Mouse (Mus musculus) hindbrain, postnatal 0 days (tissue): ENCODE data around the gene Zfp790. TPM values are rescaled to one million over a fixed set of nuclear protein-coding genes. Genes with fewer than 3 reads are reported as not detected.
A peak's percentile ranks its signal among the peaks of the same experiment; 100 is the strongest.

Experiments used
- ATAC-seq: fragments of 200-750 bp; cut with Nextera tagmentation; 2 replicates; pipeline ENCODE4 v1.8.0; 2017; ENCODE audit warnings: mild to moderate bottlenecking, moderate TSS enrichment, moderate library complexity
- DNase-seq: peaks from one replicate; pipeline ENCODE4 v3.0.0-alpha.2; 2015; ENCODE audit warnings: low spot score
- H3K27ac ChIP-seq: fragments of 300-500 bp; sonication (generic); 2 replicates; pipeline ENCODE4 v1.5.1; 2014; ENCODE audit warnings: mild to moderate bottlenecking
- H3K27me3 ChIP-seq: fragments of 300-500 bp; sonication (generic); 2 replicates; pipeline ENCODE4 v1.6.1; 2014; ENCODE audit warnings: low read length, mixed read lengths; ENCODE audit not compliant: insufficient read depth
- H3K36me3 ChIP-seq: fragments of 300-500 bp; sonication (generic); 2 replicates; pipeline ENCODE4 v1.6.1; 2014; ENCODE audit warnings: low read length, mixed read lengths; ENCODE audit not compliant: insufficient read depth
- H3K4me1 ChIP-seq: fragments of 300-500 bp; sonication (generic); 2 replicates; pipeline ENCODE4 v1.6.1; 2014; ENCODE audit warnings: antibody characterized with exemption, low read length, mixed read lengths; ENCODE audit not compliant: insufficient read depth
- H3K4me2 ChIP-seq: fragments of 300-500 bp; sonication (generic); 2 replicates; pipeline ENCODE4 v1.6.1; 2014; ENCODE audit warnings: low read depth, mild to moderate bottlenecking, low read length, moderate library complexity, mixed read lengths
- H3K4me3 ChIP-seq: fragments of 300-500 bp; sonication (generic); 2 replicates; pipeline ENCODE4 v1.5.1; 2014; ENCODE audit warnings: low read length
- H3K9ac ChIP-seq: fragments of 300-500 bp; sonication (generic); replicated peaks from 2 replicates; pipeline ENCODE4 v1.6.1; 2014; ENCODE audit warnings: mild to moderate bottlenecking, low read length, moderate library complexity, mixed read lengths
- H3K9me3 ChIP-seq: fragments of 300-500 bp; sonication (generic); 2 replicates; pipeline ENCODE4 v1.6.1; 2016; ENCODE audit warnings: low read length, mixed read lengths
- CTCF ChIP-seq: IDR thresholded peaks from 2 replicates; pipeline ENCODE4 v1.5.1; 2016; ENCODE audit warnings: antibody characterized with exemption, control low read depth, low read depth
- WGBS: fragments of 180-500 bp; shearing (Covaris S2); extraction: QIAGEN DNeasy Blood & Tissue Kit; methylation state at CpG from one replicate; pipeline ENCODE4 v1.1.7; 2014; 5-methylcytosine and 5-hydroxymethylcytosine counted together
- polyA plus RNA-seq: library from polyadenylated mRNA; unstranded; fragments of >200 nt; fragmentation: Nextera tagmentation; extraction: Ambion mirVana; gene quantifications from 2 replicates; pipeline ENCODE4 v1.2.1, GENCODE M21; 2015
- total RNA-seq: library from RNA; depleted of rRNA; stranded (reverse); fragments of >200 nt; gene quantifications from 2 replicates; pipeline ENCODE4 v1.2.3, GENCODE M21; 2014; rRNA removed

Zfp790 gene
- total RNA-seq (6.2 and 6.4 TPM in 2 replicates), polyA plus RNA-seq (8.8 and 10.2 TPM in 2 replicates)

- no peaks in the 10 kb centered on the region for H3K27me3 ChIP-seq
- H3K36me3 ChIP-seq, result no peaks in the 10 kb centered on the region
- WGBS, result under 1% methylated on average over 26 of the region's 26 CpGs
- H3K27ac ChIP-seq, result peak within 1 kb of the TSS; percentile 83
- ATAC-seq (peak; percentile 96), DNase-seq (peak; percentile 98)
- H3K4me3 ChIP-seq, result peak within 1 kb of the TSS; percentile 63
- peak within 1 kb of the TSS; percentile 62 for H3K9ac ChIP-seq
- TF ChIP-seq CTCF, result no peak
- peak within 1 kb of the TSS; percentile 78 for H3K4me2 ChIP-seq
- no peaks in the 10 kb centered on the region for H3K9me3 ChIP-seq
- peaks cover 24% of the 10 kb centered on the region; the same call in 1 of the 2 replicates for H3K4me1 ChIP-seq
Measured at GRCm38 (mm10) chr7:29815910-29816429, at the start of gene Zfp790. Zfp790 (plus strand) TSS chr7:29816114.

GRCm38 (mm10) chr7:29767058-29767686 lies 48.7 kb upstream of the Zfp790 start:
- under 1% methylated on average over 15 of the region's 15 CpGs for WGBS
- no peak for TF ChIP-seq CTCF
- H3K27me3 ChIP-seq, result no peaks in the 10 kb centered on the region

GRCm38 (mm10) chr7:29768090-29768900 lies 47.6 kb upstream of the Zfp790 start, which contains the start of gene Zfp84:
Zfp84 (plus strand) TSS chr7:29768552.
- Histone ChIP-seq H3K4me3 (peak within 1 kb of the TSS; percentile 77), H3K27me3 (no peaks in the 10 kb centered on the region), H3K4me1 (no peaks in the 10 kb centered on the region), H3K9me3 (no peaks in the 10 kb centered on the region), H3K4me2 (peak within 1 kb of the TSS; percentile 78), H3K9ac (peak within 1 kb of the TSS; percentile 67), H3K36me3 (peaks cover 10% of the 10 kb centered on the region; the same call in 1 of the 2 replicates), H3K27ac (peak within 1 kb of the TSS; percentile 67)
- no peak for TF ChIP-seq CTCF
- under 1% methylated on average over 32 of the region's 32 CpGs for WGBS
- ATAC-seq (peak; percentile 96), DNase-seq (peak; percentile 95)

More at GRCm38 (mm10) chr7:29767058-29767686, 48.7 kb upstream of the Zfp790 start:
- H3K4me3 ChIP-seq, result peak overlapping the region; percentile 77
- ATAC-seq, result peak; percentile 72
- peak overlapping the region; percentile 78 for H3K4me2 ChIP-seq
- H3K4me1 ChIP-seq, result no peaks in the 10 kb centered on the region
- no peaks in the 10 kb centered on the region for H3K9me3 ChIP-seq
- DNase-seq, result peak; percentile 92
- peak overlapping the region; percentile 47 for H3K9ac ChIP-seq
- H3K27ac ChIP-seq, result peak overlapping the region; percentile 67
- H3K36me3 ChIP-seq, result peaks cover 6% of the 10 kb centered on the region; the same call in 1 of the 2 replicates

- 7% methylated on average over 10 of the region's 10 CpGs for WGBS
- Histone ChIP-seq H3K27ac (peak overlapping the region; percentile 67; the same call in 1 of the 2 replicates), H3K4me2 (peak overlapping the region; percentile 78), H3K9ac (peak overlapping the region; percentile 67), H3K9me3 (no peaks in the 10 kb centered on the region), H3K27me3 (no peaks in the 10 kb centered on the region), H3K4me1 (no peaks in the 10 kb centered on the region), H3K36me3 (peaks cover 13% of the 10 kb centered on the region; the same call in 1 of the 2 replicates), H3K4me3 (peak overlapping the region; percentile 77)
- no peak for ATAC-seq
- DNase-seq, result no peak
- TF ChIP-seq CTCF, result no peak
Measured at GRCm38 (mm10) chr7:29768980-29769379, 46.9 kb upstream of the Zfp790 start.

- Histone ChIP-seq H3K4me3 (no peak overlapping the region), H3K9me3 (no peaks in the 10 kb centered on the region), H3K27ac (no peak overlapping the region), H3K4me2 (no peak overlapping the region), H3K9ac (no peak overlapping the region), H3K27me3 (no peaks in the 10 kb centered on the region), H3K36me3 (peaks cover 43% of the 10 kb centered on the region), H3K4me1 (no peaks in the 10 kb centered on the region)
- ATAC-seq (no peak), DNase-seq (no peak)
- 88% methylated on average over 7 of the region's 7 CpGs for WGBS
- no peak for TF ChIP-seq CTCF
Measured at GRCm38 (mm10) chr7:29773503-29773902, 42.4 kb upstream of the Zfp790 start.

GRCm38 (mm10) chr7:29774371-29774770 lies 41.5 kb upstream of the Zfp790 start:
- no peak overlapping the region for H3K4me2 ChIP-seq
- no peaks in the 10 kb centered on the region for H3K9me3 ChIP-seq
- H3K4me3 ChIP-seq, result no peak overlapping the region
- H3K4me1 ChIP-seq, result no peaks in the 10 kb centered on the region
- H3K9ac ChIP-seq, result no peak overlapping the region
- DNase-seq, result no peak
- WGBS, result 80% methylated on average over 3 of the region's 3 CpGs
- no peak for TF ChIP-seq CTCF
- ATAC-seq, result no peak
- no peak overlapping the region for H3K27ac ChIP-seq
- H3K36me3 ChIP-seq, result peaks cover 50% of the 10 kb centered on the region
- no peaks in the 10 kb centered on the region for H3K27me3 ChIP-seq
